Mouse (Mus musculus): Measurements from ENCODE around the gene Myl6b. TPM values are rescaled to one million over a fixed set of nuclear protein-coding genes. Genes with fewer than 3 reads are reported as not detected.

The Myl6b gene
- polyA plus RNA-seq, 1 experiment from 2014 or later = 2.7 TPM

GRCm38 (mm10) chr10:128524111-128524731 lies 25.7 kb upstream of the Myl6b start:
- Histone ChIP-seq H3K27ac (ENCODE audit: low read length) (peak overlapping the region; percentile 91), H3K4me3 (replicated peaks; ENCODE audit: low read length) (peak overlapping the region; percentile 84), H3K4me2 (ENCODE audit: low read depth, low read length) (peak overlapping the region; percentile 95), H3K36me3 (ENCODE audit: control insufficient read depth, insufficient read depth, low read length) (peaks cover 5% of the 10 kb centered on the region; the same call in 1 of the 2 replicates), H3K9me3 (replicated peaks; ENCODE audit: control insufficient read depth, low read length) (no peaks in the 10 kb centered on the region), H3K27me3 (ENCODE audit: control insufficient read depth, insufficient read depth, low read length) (no peaks in the 10 kb centered on the region), H3K9ac (ENCODE audit: low read length) (peak overlapping the region; percentile 93), H3K4me1 (ENCODE audit: control insufficient read depth, insufficient read depth, low read length) (peaks cover 15% of the 10 kb centered on the region)
- ATAC-seq (ENCODE audit: insufficient read depth, low FRiP score) = no peak
- WGBS = 22% methylated on average over 11 of the region's 11 CpGs

GRCm38 (mm10) chr10:128522351-128522750 lies 23.9 kb upstream of the Myl6b start:
- Histone ChIP-seq H3K27ac (ENCODE audit: low read length) (no peak overlapping the region), H3K9ac (ENCODE audit: low read length) (no peak overlapping the region), H3K4me3 (replicated peaks; ENCODE audit: low read length) (no peak overlapping the region), H3K27me3 (ENCODE audit: control insufficient read depth, insufficient read depth, low read length) (no peaks in the 10 kb centered on the region), H3K36me3 (ENCODE audit: control insufficient read depth, insufficient read depth, low read length) (peaks cover 11% of the 10 kb centered on the region; the same call in 1 of the 2 replicates), H3K4me1 (ENCODE audit: control insufficient read depth, insufficient read depth, low read length) (peaks cover 15% of the 10 kb centered on the region), H3K4me2 (ENCODE audit: low read depth, low read length) (no peak overlapping the region), H3K9me3 (replicated peaks; ENCODE audit: control insufficient read depth, low read length) (no peaks in the 10 kb centered on the region)
- ATAC-seq (ENCODE audit: insufficient read depth, low FRiP score) = no peak
- 75% methylated on average over 6 of the region's 6 CpGs for WGBS

DNA sequence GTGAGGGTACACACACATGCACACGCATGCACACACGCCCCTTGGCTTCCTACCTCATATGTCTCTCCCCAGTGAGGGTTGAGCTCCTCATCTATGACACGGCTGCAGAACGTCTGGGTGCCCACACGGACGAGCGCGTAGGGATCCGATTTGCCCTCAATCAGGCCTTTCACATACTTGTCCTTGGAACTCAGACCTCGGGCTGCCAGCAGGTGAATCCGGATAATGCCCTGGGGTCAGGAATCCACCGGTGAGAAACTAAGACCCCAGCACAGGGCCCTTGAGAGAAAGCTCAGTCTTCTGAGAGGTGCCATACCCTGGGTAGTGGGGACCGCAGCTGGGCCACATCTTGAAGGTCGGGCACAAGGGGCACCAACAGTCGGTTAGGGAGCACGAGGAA lies 22.1 kb upstream of the Myl6b start:
- no peak overlapping the region for H3K27ac ChIP-seq (ENCODE audit: low read length)
- WGBS = 88% methylated on average over 16 of the region's 16 CpGs

DNA sequence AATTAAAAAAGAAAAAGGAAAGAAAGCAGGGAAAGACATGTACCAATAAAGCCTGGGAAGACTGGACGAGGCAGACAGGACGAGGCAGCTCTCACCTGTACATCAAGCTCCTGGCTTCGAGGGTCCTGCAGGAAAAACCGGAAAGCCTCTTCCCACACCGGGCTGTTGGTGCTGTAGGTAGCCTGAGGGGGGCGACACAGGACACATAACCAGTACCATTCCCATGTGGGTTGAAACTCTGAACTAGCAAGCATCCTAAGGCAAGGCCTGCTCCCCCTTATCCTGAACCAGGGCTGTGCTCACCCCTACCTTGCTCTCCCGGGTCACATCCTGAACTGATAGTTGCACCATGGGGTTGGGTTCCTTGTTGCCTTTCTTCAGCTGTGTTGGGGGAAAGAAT lies 20.3 kb upstream of the Myl6b start:
- 71% methylated on average over 7 of the region's 7 CpGs for WGBS
- no peak for ATAC-seq (ENCODE audit: insufficient read depth, low FRiP score)
- Histone ChIP-seq H3K4me1 (ENCODE audit: control insufficient read depth, insufficient read depth, low read length) (peaks cover 1% of the 10 kb centered on the region; the same call in 1 of the 2 replicates), H3K9ac (ENCODE audit: low read length) (no peak overlapping the region), H3K4me2 (ENCODE audit: low read depth, low read length) (no peak overlapping the region), H3K36me3 (ENCODE audit: control insufficient read depth, insufficient read depth, low read length) (peaks cover 11% of the 10 kb centered on the region; the same call in 1 of the 2 replicates), H3K4me3 (replicated peaks; ENCODE audit: low read length) (no peak overlapping the region), H3K27ac (ENCODE audit: low read length) (no peak overlapping the region), H3K27me3 (ENCODE audit: control insufficient read depth, insufficient read depth, low read length) (no peaks in the 10 kb centered on the region), H3K9me3 (replicated peaks; ENCODE audit: control insufficient read depth, low read length) (no peaks in the 10 kb centered on the region)

More for the DNA sequence above, 22.1 kb upstream of the Myl6b start:
- no peak overlapping the region for H3K4me3 ChIP-seq (replicated peaks; ENCODE audit: low read length)
- H3K9me3 ChIP-seq (replicated peaks; ENCODE audit: control insufficient read depth, low read length) = no peaks in the 10 kb centered on the region
- ATAC-seq (ENCODE audit: insufficient read depth, low FRiP score) = no peak
- H3K4me2 ChIP-seq (ENCODE audit: low read depth, low read length) = no peak overlapping the region
- H3K36me3 ChIP-seq (ENCODE audit: control insufficient read depth, insufficient read depth, low read length) = peaks cover 11% of the 10 kb centered on the region; the same call in 1 of the 2 replicates
- no peak overlapping the region for H3K9ac ChIP-seq (ENCODE audit: low read length)
- peaks cover 10% of the 10 kb centered on the region for H3K4me1 ChIP-seq (ENCODE audit: control insufficient read depth, insufficient read depth, low read length)
- H3K27me3 ChIP-seq (ENCODE audit: control insufficient read depth, insufficient read depth, low read length) = no peaks in the 10 kb centered on the region

GRCm38 (mm10) chr10:128516677-128517076 lies 18.2 kb upstream of the Myl6b start:
- ATAC-seq (ENCODE audit: insufficient read depth, low FRiP score) = no peak
- H3K36me3 ChIP-seq (ENCODE audit: control insufficient read depth, insufficient read depth, low read length) = peaks cover 11% of the 10 kb centered on the region; the same call in 1 of the 2 replicates

GRCm38 (mm10) chr10:128516029-128516428 lies 17.5 kb upstream of the Myl6b start:
- Histone ChIP-seq H3K4me3 (replicated peaks; ENCODE audit: low read length) (no peak overlapping the region), H3K36me3 (ENCODE audit: control insufficient read depth, insufficient read depth, low read length) (peaks cover 11% of the 10 kb centered on the region; the same call in 1 of the 2 replicates), H3K9ac (ENCODE audit: low read length) (peak overlapping the region; percentile 31; the same call in 1 of the 2 replicates), H3K9me3 (replicated peaks; ENCODE audit: control insufficient read depth, low read length) (no peaks in the 10 kb centered on the region), H3K4me1 (ENCODE audit: control insufficient read depth, insufficient read depth, low read length) (no peaks in the 10 kb centered on the region), H3K4me2 (ENCODE audit: low read depth, low read length) (peak overlapping the region; percentile 36), H3K27ac (ENCODE audit: low read length) (no peak overlapping the region), H3K27me3 (ENCODE audit: control insufficient read depth, insufficient read depth, low read length) (no peaks in the 10 kb centered on the region)
- no peak for ATAC-seq (ENCODE audit: insufficient read depth, low FRiP score)
- WGBS = 42% methylated on average over 20 of the region's 20 CpGs

More at GRCm38 (mm10) chr10:128516677-128517076, 18.2 kb upstream of the Myl6b start:
- Histone ChIP-seq H3K27ac (ENCODE audit: low read length) (no peak overlapping the region), H3K27me3 (ENCODE audit: control insufficient read depth, insufficient read depth, low read length) (no peaks in the 10 kb centered on the region), H3K4me3 (replicated peaks; ENCODE audit: low read length) (no peak overlapping the region), H3K4me1 (ENCODE audit: control insufficient read depth, insufficient read depth, low read length) (no peaks in the 10 kb centered on the region), H3K9ac (ENCODE audit: low read length) (no peak overlapping the region), H3K9me3 (replicated peaks; ENCODE audit: control insufficient read depth, low read length) (no peaks in the 10 kb centered on the region), H3K4me2 (ENCODE audit: low read depth, low read length) (no peak overlapping the region)
- WGBS = 40% methylated on average over 6 of the region's 6 CpGs

DNA sequence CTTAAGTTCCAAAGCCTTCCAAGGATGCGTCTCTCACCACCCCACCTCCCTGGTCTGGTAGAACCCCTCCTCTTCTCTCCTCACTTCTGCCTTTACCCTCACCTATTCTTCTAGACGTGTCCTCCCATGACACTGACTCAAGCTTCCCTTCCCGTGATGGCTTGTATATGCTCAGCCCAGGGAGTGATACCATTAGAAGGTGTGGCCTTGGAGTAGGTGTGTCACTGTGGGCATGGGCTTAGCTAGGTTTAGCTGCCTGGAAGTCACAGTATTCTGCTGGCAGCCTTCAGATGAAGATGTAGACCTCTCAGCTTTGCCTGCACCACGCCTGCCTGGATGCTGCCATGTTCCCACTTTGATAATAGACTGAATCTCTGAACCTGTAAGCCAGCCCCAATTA lies 16.6 kb upstream of the Myl6b start:
- Histone ChIP-seq H3K9ac (ENCODE audit: low read length) (no peak overlapping the region), H3K4me2 (ENCODE audit: low read depth, low read length) (no peak overlapping the region), H3K27me3 (ENCODE audit: control insufficient read depth, insufficient read depth, low read length) (no peaks in the 10 kb centered on the region), H3K36me3 (ENCODE audit: control insufficient read depth, insufficient read depth, low read length) (peaks cover 6% of the 10 kb centered on the region; the same call in 1 of the 2 replicates), H3K4me1 (ENCODE audit: control insufficient read depth, insufficient read depth, low read length) (no peaks in the 10 kb centered on the region), H3K9me3 (replicated peaks; ENCODE audit: control insufficient read depth, low read length) (no peaks in the 10 kb centered on the region), H3K27ac (ENCODE audit: low read length) (no peak overlapping the region), H3K4me3 (replicated peaks; ENCODE audit: low read length) (no peak overlapping the region)
- WGBS = 77% methylated on average over 4 of the region's 4 CpGs
- no peak for ATAC-seq (ENCODE audit: insufficient read depth, low FRiP score)

DNA sequence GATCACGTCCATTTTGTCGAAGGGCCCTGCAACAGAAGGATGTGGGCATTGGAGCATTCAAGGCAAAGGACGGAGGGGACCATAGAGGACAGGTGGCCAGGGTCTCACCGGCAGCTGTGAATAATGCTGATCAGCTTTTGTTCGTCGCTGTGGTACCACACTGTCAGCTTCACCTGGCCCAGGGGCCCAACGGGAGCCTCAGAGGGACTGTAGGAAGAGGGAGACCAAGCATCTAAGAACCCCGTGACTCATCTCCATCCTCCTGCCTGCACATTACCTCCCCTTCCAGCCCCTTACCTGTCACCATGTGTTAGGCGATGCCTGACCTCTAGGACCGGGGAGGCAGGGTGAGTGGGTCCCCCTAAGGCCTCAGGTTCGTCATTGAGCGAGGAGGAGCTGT lies 13.3 kb upstream of the Myl6b start:
- Histone ChIP-seq H3K4me1 (ENCODE audit: control insufficient read depth, insufficient read depth, low read length) (no peaks in the 10 kb centered on the region), H3K27ac (ENCODE audit: low read length) (no peak overlapping the region), H3K36me3 (ENCODE audit: control insufficient read depth, insufficient read depth, low read length) (no peaks in the 10 kb centered on the region), H3K27me3 (ENCODE audit: control insufficient read depth, insufficient read depth, low read length) (no peaks in the 10 kb centered on the region), H3K4me3 (replicated peaks; ENCODE audit: low read length) (no peak overlapping the region), H3K9ac (ENCODE audit: low read length) (no peak overlapping the region), H3K9me3 (replicated peaks; ENCODE audit: control insufficient read depth, low read length) (no peaks in the 10 kb centered on the region), H3K4me2 (ENCODE audit: low read depth, low read length) (no peak overlapping the region)
- ATAC-seq (ENCODE audit: insufficient read depth, low FRiP score) = no peak
- WGBS = 83% methylated on average over 12 of the region's 12 CpGs

GRCm38 (mm10) chr10:128511189-128511588 lies 12.7 kb upstream of the Myl6b start:
- WGBS = 85% methylated on average over 9 of the region's 9 CpGs
- Histone ChIP-seq H3K4me1 (ENCODE audit: control insufficient read depth, insufficient read depth, low read length) (no peaks in the 10 kb centered on the region), H3K9ac (ENCODE audit: low read length) (no peak overlapping the region), H3K9me3 (replicated peaks; ENCODE audit: control insufficient read depth, low read length) (no peaks in the 10 kb centered on the region), H3K4me2 (ENCODE audit: low read depth, low read length) (no peak overlapping the region), H3K36me3 (ENCODE audit: control insufficient read depth, insufficient read depth, low read length) (no peaks in the 10 kb centered on the region), H3K4me3 (replicated peaks; ENCODE audit: low read length) (no peak overlapping the region), H3K27ac (ENCODE audit: low read length) (no peak overlapping the region), H3K27me3 (ENCODE audit: control insufficient read depth, insufficient read depth, low read length) (no peaks in the 10 kb centered on the region)
- no peak for ATAC-seq (ENCODE audit: insufficient read depth, low FRiP score)

Data from stomach, embryonic 16.5 days (tissue).